Mouse (Mus musculus): ENCODE measurements around the gene Gad2. TPM values are rescaled to one million over a fixed set of nuclear protein-coding genes. Genes with fewer than 3 reads are reported as not detected.

Gene Gad2
- total and polyA plus RNA-seq, 3 experiments = not detected

- TF ChIP-seq POLR2A (IDR thresholded peaks at IDR 0.05; ENCODE audit: insufficient read depth, low read depth, low read length) = no peak
- TF ChIP-seq EP300 (IDR thresholded peaks at IDR 0.05; ENCODE audit: insufficient read depth, low read depth, low read length) = no peak
- TF ChIP-seq CTCF (IDR thresholded peaks at IDR 0.05) = no peak
- no peak for DNase-seq
- no peak overlapping the region for H3K4me3 ChIP-seq
- H3K27ac ChIP-seq = no peak overlapping the region
- H3K27me3 ChIP-seq (ENCODE audit: control insufficient read depth, insufficient read depth, low read length) = peaks cover 16% of the 10 kb centered on the region
- intact Hi-C loops (cut with DNase I) = no loop called here
- H3K79me2 ChIP-seq (replicated peaks; ENCODE audit: control insufficient read depth, insufficient read depth, low read length) = no peaks in the 10 kb centered on the region
- H3K9ac ChIP-seq (ENCODE audit: low read depth, low read length) = no peak overlapping the region
- H3K4me1 ChIP-seq (ENCODE audit: control insufficient read depth, insufficient read depth, low read length) = peaks cover 2% of the 10 kb centered on the region
- no peaks in the 10 kb centered on the region for H3K36me3 ChIP-seq (ENCODE audit: control insufficient read depth, insufficient read depth, low read length)
- 9% methylated on average over 9 of the region's 9 CpGs for WGBS
Observed at GRCm38 (mm10) chr2:22617951-22618350, 4.1 kb upstream of the Gad2 start.

GRCm38 (mm10) chr2:22619416-22619815, 2.6 kb upstream of the Gad2 start:
- TF ChIP-seq POLR2A (IDR thresholded peaks at IDR 0.05; ENCODE audit: insufficient read depth, low read depth, low read length) (no peak), EP300 (IDR thresholded peaks at IDR 0.05; ENCODE audit: insufficient read depth, low read depth, low read length) (no peak), CTCF (IDR thresholded peaks at IDR 0.05) (no peak)
- no peak for DNase-seq
- peaks cover 22% of the 10 kb centered on the region for H3K27me3 ChIP-seq (ENCODE audit: control insufficient read depth, insufficient read depth, low read length)
- no peak overlapping the region for H3K4me3 ChIP-seq
- intact Hi-C loops (cut with DNase I) = no loop called here
- 5% methylated on average over 12 of the region's 12 CpGs for WGBS
- no peak overlapping the region for H3K27ac ChIP-seq
- H3K4me1 ChIP-seq (ENCODE audit: control insufficient read depth, insufficient read depth, low read length) = peaks cover 2% of the 10 kb centered on the region
- no peaks in the 10 kb centered on the region for H3K79me2 ChIP-seq (replicated peaks; ENCODE audit: control insufficient read depth, insufficient read depth, low read length)
- no peaks in the 10 kb centered on the region for H3K36me3 ChIP-seq (ENCODE audit: control insufficient read depth, insufficient read depth, low read length)
- H3K9ac ChIP-seq (ENCODE audit: low read depth, low read length) = no peak overlapping the region

GRCm38 (mm10) chr2:22620030-22620429, 2.0 kb upstream of the Gad2 start:
- H3K4me3 ChIP-seq = no peak overlapping the region
- no peaks in the 10 kb centered on the region for H3K79me2 ChIP-seq (replicated peaks; ENCODE audit: control insufficient read depth, insufficient read depth, low read length)
- peaks cover 24% of the 10 kb centered on the region for H3K27me3 ChIP-seq (ENCODE audit: control insufficient read depth, insufficient read depth, low read length)
- H3K4me1 ChIP-seq (ENCODE audit: control insufficient read depth, insufficient read depth, low read length) = peaks cover 2% of the 10 kb centered on the region
- TF ChIP-seq CTCF (IDR thresholded peaks at IDR 0.05) = no peak
- no peak for TF ChIP-seq EP300 (IDR thresholded peaks at IDR 0.05; ENCODE audit: insufficient read depth, low read depth, low read length)
- no peak for TF ChIP-seq POLR2A (IDR thresholded peaks at IDR 0.05; ENCODE audit: insufficient read depth, low read depth, low read length)
- intact Hi-C loops (cut with DNase I) = no loop called here
- H3K36me3 ChIP-seq (ENCODE audit: control insufficient read depth, insufficient read depth, low read length) = no peaks in the 10 kb centered on the region
- no peak overlapping the region for H3K27ac ChIP-seq
- no peak for DNase-seq
- H3K9ac ChIP-seq (ENCODE audit: low read depth, low read length) = no peak overlapping the region
- 3% methylated on average over 6 of the region's 6 CpGs for WGBS

DNA sequence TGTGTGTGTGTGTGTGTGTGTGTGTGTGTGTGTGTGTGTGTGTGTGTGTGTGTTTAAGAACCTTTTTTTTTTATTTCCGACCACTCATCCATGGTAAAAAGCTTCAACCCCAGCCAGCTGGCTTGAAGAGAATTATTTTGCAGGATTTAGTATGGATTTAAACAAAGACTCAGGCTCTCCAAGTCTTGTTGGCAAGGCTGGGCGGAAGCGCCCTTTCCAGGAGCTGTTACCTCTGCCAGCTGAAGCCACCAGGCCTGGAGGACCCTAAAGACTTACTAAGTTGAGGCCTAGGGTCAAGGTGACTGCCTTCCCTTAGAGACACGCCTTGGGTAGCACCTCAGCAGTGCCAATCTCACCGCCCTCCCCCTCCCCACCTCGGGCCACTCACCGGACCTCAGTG, 1.5 kb upstream of the Gad2 start:
- no peak for TF ChIP-seq POLR2A (IDR thresholded peaks at IDR 0.05; ENCODE audit: insufficient read depth, low read depth, low read length)
- no peak for TF ChIP-seq CTCF (IDR thresholded peaks at IDR 0.05)
- TF ChIP-seq EP300 (IDR thresholded peaks at IDR 0.05; ENCODE audit: insufficient read depth, low read depth, low read length) = no peak
- Histone ChIP-seq H3K36me3 (ENCODE audit: control insufficient read depth, insufficient read depth, low read length) (no peaks in the 10 kb centered on the region), H3K4me1 (ENCODE audit: control insufficient read depth, insufficient read depth, low read length) (peaks cover 2% of the 10 kb centered on the region), H3K27me3 (ENCODE audit: control insufficient read depth, insufficient read depth, low read length) (peaks cover 26% of the 10 kb centered on the region), H3K79me2 (replicated peaks; ENCODE audit: control insufficient read depth, insufficient read depth, low read length) (no peaks in the 10 kb centered on the region), H3K4me3 (no peak overlapping the region), H3K27ac (no peak overlapping the region), H3K9ac (ENCODE audit: low read depth, low read length) (no peak overlapping the region)
- WGBS = 12% methylated on average over 7 of the region's 7 CpGs
- DNase-seq = no peak
- intact Hi-C loops (cut with DNase I) = no loop called here

GRCm38 (mm10) chr2:22620978-22621827, 802 bp upstream of the Gad2 start:
- H3K4me3 ChIP-seq = no peak overlapping the region
- 7% methylated on average over 20 of the region's 20 CpGs for WGBS
- H3K27ac ChIP-seq = no peak overlapping the region
- no peaks in the 10 kb centered on the region for H3K79me2 ChIP-seq (replicated peaks; ENCODE audit: control insufficient read depth, insufficient read depth, low read length)
- H3K36me3 ChIP-seq (ENCODE audit: control insufficient read depth, insufficient read depth, low read length) = no peaks in the 10 kb centered on the region
- intact Hi-C loops (cut with DNase I) = no loop called here
- peaks cover 2% of the 10 kb centered on the region for H3K4me1 ChIP-seq (ENCODE audit: control insufficient read depth, insufficient read depth, low read length)
- DNase-seq = no peak
- TF ChIP-seq POLR2A (IDR thresholded peaks at IDR 0.05; ENCODE audit: insufficient read depth, low read depth, low read length) (no peak), EP300 (IDR thresholded peaks at IDR 0.05; ENCODE audit: insufficient read depth, low read depth, low read length) (no peak), CTCF (IDR thresholded peaks at IDR 0.05) (no peak)
- peaks cover 27% of the 10 kb centered on the region for H3K27me3 ChIP-seq (ENCODE audit: control insufficient read depth, insufficient read depth, low read length)
- H3K9ac ChIP-seq (ENCODE audit: low read depth, low read length) = no peak overlapping the region
